Mouse (Mus musculus) cerebellum, postnatal 14 days (tissue): ENCODE results near the gene Yif1a.
"Not testable (repeated sequence)": the region's sequence is repeated elsewhere in the genome, so short reads cannot be mapped to it uniquely, and the experiment has no call there.

ENCODE experiments used
- DNase-seq, 2 experiments: peaks; one replicate each; pipeline ENCODE4 v3.0.0; 2021; ENCODE audit warnings: mixed read lengths in 2 of 2

Yif1a gene

GRCm38 (mm10) chr19:5085145-5085863, 3.0 kb upstream of the Yif1a start, which contains the start of gene Tmem151a:
Gene Tmem151a (minus strand): TSS chr19:5085531.
- peak; percentile 70 to 75 for DNase-seq

GRCm38 (mm10) chr19:5086533-5086932, 1.8 kb upstream of the Yif1a start:
- not testable (repeated sequence) for DNase-seq

- no peak for DNase-seq
These were observed 986 bp downstream of the Yif1a start for GRCm38 (mm10) chr19:5089324-5089723.

GRCm38 (mm10) chr19:5092083-5092482, 3.7 kb downstream of the Yif1a start:
- peak in 1 of 2 experiments; percentile 34 for DNase-seq

DNA sequence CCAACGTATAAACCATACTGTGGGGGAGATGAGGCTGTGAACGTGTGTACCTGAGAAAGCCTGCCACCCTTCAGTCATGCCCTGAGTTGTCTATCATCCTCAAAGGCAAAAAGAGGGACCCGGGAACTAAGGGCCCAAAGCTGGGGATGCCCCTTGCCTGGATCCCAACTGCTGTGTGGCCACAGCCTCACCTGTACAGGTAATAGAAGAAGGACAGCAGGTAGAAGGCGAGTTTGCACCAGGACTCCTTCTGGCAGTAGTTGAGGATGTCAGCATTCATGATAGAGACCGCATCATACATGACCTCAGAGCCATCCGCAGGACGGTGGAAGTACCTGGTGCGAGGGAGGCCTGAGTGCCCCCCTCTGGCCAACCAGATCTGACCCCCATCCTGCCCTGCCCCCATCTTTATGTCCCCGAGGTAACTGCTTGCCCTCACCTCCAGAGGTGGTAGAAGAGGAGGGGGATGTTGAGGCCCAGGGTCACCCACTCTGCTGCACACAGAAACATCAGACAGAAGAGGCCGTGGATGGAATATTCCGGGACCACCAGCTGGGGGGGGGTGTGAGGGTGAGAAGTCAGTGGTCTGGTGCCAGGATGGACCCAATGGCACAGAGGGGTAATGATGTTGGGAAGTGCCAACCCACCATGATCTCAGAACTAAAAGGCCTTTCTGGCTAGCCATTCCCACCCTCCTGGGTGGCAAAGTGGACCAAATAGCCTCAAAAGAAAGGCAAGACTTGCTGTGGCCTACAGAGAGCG, 5.3 kb downstream of the Yif1a start:
- peak; percentile 48 to 59 for DNase-seq

GRCm38 (mm10) chr19:5094243-5094632, 5.9 kb downstream of the Yif1a start:
- DNase-seq, result peak; percentile 99 to 100

DNA sequence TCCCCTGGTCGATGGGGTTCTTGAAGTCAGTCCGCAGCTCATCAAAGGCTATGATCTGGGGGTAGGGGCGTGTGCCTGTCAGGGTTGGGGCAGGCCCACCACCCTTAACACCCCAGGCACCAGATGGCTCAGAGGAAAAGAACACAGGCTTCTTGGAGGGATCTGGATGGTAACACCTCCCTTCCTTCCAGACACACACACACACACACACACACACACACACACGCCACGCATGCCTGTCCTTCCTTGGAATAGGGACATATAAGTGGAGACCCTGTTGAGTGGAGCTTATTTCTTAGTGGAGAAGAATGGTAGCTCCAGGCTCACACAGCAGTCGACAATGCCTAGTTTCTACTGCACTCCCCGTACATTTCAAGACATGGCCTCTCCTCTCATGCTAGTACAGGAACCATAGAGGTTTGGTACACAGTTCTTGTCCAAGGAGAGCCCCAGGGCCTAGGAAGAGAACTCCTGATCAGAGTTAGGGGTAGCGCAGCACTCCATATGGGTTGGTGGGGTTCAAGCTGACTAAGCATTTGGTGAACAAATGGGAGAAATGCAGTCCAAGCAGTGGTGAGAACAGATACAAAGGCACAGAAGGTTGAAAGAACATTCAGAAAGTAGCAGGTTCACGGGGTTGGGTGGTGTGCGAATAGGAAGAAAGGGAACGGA, 6.5 kb downstream of the Yif1a start:
- peak in 1 of 2 experiments; percentile 54 for DNase-seq

DNA sequence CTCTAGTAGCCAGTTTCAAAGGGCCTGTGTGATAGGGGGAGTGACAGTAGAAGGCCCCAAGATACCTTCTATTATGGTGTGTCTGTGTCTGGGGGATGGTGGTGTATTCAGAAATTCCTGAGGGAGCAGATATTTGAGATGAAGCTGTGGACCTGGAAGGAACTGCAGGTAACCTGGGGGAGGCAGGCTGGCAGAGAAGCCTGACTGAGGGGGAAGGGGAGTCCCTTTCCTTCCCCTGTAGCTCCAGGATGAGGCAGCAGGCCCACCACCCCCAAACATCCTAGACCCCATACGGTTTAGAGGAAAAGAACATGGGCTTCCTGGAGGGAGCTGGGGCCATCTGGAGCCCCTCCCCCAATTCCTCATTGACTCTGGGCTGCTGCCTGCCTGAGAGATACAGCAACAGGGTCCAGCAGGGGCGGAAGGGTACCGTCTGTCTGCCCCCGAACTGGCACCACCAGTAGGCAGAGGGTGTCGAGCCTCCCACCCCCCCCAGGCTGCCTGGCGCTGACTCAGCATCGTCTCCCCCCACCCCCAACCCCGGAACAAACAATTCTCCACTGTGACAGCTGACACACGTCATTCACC, 7.6 kb downstream of the Yif1a start:
- peak in 1 of 2 experiments; percentile 72 for DNase-seq

- DNase-seq, result peak in 1 of 2 experiments; percentile 49
These were observed 9.4 kb downstream of the Yif1a start for GRCm38 (mm10) chr19:5097521-5098362.

GRCm38 (mm10) chr19:5098363-5099143, 10.2 kb downstream of the Yif1a start, which contains the start of gene Cnih2:
Gene Cnih2 (minus strand): TSS chr19:5098521.
- peak; percentile 79 to 86 for DNase-seq

GRCm38 (mm10) chr19:5106074-5106473, 17.7 kb downstream of the Yif1a start:
- DNase-seq, result peak in 1 of 2 experiments; percentile 58

GRCm38 (mm10) chr19:5106731-5107191, 18.4 kb downstream of the Yif1a start, which contains the start of gene Rab1b:
Gene Rab1b (minus strand): TSS chr19:5107072.
- peak; percentile 99 for DNase-seq

GRCm38 (mm10) chr19:5107556-5108270, 19.4 kb downstream of the Yif1a start:
- DNase-seq, result peak in 1 of 2 experiments; percentile 44

- no peak for DNase-seq
These were observed 19.9 kb downstream of the Yif1a start for GRCm38 (mm10) chr19:5108271-5108575.

DNA sequence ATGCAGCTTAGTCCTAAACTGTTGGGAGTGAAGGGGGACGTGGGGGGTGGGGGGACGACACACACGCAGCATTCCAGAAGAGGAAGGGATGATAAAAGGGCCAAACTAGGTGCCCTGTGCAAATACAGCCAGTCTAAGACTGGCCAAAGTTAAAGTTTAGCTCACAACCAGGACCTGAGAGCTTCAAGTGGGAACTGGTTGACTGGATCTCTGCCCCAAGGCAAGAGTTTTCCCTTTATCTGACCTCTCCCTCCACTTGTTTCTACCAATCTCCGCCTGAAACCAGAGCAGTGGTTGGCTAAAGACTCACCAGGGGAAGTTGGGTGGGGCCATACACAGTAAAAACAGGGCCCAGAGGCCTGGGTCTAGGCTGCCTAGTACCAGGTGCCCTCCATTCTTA, 20.4 kb downstream of the Yif1a start:
- no peak for DNase-seq

DNA sequence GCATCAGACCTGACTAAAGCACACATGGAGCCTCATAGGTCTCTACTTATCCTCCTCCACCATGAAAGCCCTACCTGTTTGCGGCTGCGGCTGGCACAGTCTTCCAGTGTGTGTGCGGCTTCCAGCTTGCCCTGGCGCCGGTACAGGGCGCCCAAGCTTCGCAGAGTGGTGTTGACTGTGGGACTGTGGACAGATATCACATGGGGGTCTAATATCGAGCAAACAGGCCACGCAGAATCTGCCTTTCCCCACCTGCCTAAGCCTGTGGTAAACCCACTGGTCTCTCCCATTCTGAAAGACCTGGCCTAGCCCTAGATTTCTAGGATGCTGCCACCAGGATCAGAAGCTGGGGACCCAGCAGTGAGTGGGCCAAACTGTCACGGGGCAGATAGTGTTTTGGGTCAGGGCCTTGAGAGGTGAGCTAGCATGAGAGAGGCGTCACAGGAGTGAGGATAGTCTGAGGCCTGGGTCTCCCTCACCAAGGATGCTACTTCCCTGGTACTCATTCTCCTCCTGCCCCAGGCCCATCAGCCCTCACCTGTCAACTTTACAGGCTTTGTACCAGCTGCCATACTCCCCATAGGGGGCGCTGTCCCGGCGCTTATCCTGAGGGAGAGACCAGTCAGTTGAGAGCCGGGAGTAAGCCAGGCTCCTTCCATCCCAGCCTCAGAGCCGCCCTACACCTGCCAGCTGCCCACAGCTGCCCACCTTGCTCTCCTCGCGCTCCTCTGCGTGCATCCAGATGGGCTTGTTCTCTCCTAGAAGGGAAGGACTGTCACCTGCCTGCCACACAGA, 21.5 kb downstream of the Yif1a start:
- peak in 1 of 2 experiments; percentile 82 for DNase-seq

DNA sequence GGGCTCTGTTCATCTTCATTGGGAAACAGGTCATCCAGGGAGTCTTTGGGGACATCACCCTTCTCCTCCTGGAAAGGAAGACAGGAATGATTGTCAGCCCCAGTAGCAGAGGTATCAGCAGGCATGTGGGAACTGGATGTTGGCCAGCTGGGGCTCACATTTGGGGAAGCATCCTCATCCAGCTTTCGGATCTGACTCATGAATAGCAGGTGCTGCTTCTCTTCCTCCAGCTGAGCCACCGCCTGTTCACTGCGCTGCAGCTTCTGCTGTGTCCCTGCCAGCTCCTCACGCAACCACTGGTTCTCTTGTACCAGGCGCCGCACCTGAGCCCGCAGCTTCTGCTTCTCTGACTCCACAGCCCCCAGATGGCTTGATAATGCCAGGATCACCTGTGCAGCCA, 25.4 kb downstream of the Yif1a start:
- peak in 1 of 2 experiments; percentile 69 for DNase-seq

- peak; percentile 94 to 95 for DNase-seq
These were observed 29.4 kb downstream of the Yif1a start for GRCm38 (mm10) chr19:5117494-5118383.

- DNase-seq, result no peak
These were observed 30.0 kb downstream of the Yif1a start, which contains the start of gene Klc2 for GRCm38 (mm10) chr19:5118384-5118698. Gene Klc2 (minus strand): TSS chr19:5118560.
